Mouse (Mus musculus): Measurements from ENCODE around the gene Mob2.
A peak's percentile ranks its signal among the peaks of the same experiment; 100 is the strongest.

Mob2 gene

GRCm38 (mm10) chr7:142060931-142061565, at the start of gene Mob2:
Gene Mob2 (minus strand): TSS chr7:142061065.
- DNase-seq (ENCODE audit: low spot score), result peak; percentile 89

GRCm38 (mm10) chr7:142104747-142105146, 43.9 kb upstream of the Mob2 start:
- DNase-seq (ENCODE audit: low spot score), result no peak

GRCm38 (mm10) chr7:142097776-142098175, 36.9 kb upstream of the Mob2 start:
- DNase-seq (ENCODE audit: low spot score), result peak; percentile 92

GRCm38 (mm10) chr7:142096701-142097100, 35.8 kb upstream of the Mob2 start:
- no peak for DNase-seq (ENCODE audit: low spot score)

DNA sequence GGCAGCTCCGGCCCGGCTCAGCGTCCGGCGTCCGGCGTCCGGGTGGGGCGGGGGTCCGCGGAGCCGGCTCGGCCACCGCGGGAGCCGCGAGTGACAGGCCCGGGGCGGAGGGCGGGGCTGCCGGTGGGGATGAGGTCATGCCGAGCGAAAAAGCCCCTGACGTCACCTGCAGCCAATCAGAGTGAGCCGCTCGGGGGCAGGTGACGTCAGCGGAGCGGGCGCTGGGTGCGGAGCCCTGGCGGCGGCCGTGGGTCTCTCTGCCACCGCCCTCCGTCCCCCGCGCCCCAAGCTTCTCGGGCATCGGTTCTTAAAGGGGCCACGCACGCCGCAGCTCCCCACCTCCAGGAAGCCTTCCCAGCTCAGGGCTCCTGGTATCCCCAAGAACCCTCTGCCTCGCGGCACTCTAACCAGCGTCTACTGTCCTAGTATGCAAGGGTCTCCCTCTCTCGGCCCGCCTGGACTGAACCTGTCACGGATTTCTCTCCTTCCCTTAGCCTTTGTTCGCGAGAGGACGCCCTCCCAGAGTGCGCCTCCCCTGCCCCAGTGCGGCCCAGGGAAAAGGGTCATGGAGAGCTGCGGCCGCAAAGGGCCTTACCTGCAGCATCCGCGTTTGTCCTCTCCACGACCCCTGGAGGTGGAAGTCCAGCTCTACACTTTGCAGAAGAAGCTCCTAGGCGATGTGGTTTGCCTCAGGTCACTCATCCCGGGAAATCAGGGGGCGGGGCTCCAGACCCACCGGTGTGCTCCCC, 34.5 kb upstream of the Mob2 start, which contains the start of gene Dusp8:
Gene Dusp8 (minus strand): TSS at position 661 of the 749 bp plus-strand sequence.
- peak; percentile 96 for DNase-seq (ENCODE audit: low spot score)

- peak; percentile 40 for DNase-seq (ENCODE audit: low spot score)
Measured at GRCm38 (mm10) chr7:142094301-142095143, 33.7 kb upstream of the Mob2 start.

DNA sequence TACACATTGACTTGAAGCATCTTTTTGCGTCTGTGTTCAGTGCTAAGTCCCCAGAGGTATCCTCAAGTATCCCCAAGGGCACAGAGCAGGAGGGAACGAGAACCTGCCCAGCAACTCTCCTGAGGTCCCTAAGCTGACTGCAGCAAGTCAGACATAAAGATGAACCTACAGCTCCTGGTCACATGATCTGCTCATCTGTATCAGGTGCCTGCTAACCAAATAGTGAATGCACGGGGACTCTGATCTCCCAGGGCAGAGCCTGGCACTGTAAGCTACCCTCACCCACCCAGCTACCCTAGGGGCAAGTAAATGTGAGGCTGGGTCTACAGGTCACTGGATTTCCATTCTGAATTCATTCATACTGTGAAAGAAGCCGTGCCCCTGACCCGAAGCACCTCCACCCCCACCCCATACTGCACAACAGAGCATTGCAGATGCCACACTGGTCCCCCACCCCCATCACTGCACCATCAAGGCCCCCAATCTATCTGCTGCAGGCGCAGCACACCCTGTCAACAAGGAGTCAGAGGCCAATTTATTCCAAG, 32.9 kb upstream of the Mob2 start:
- DNase-seq (ENCODE audit: low spot score), result no peak

DNA sequence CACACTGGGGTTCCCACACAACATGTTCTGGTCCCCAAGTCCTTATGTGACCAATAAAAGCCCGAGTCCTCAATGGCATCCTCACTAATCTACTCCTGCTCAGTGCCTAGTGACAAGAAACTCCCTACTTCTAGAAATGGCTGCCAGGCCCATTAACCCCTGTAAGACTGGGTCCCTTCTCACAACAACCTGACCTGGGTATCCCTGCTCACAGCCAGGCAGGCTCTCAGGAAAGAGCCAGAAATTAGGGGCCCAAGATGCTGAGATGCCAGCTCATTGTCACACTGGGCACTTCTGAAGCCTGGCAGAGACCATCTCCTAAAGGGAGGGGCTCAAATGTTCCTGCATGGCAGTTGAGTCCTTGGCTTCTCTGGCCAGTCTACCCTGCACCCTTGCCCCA, 32.1 kb upstream of the Mob2 start:
- no peak for DNase-seq (ENCODE audit: low spot score)

DNA sequence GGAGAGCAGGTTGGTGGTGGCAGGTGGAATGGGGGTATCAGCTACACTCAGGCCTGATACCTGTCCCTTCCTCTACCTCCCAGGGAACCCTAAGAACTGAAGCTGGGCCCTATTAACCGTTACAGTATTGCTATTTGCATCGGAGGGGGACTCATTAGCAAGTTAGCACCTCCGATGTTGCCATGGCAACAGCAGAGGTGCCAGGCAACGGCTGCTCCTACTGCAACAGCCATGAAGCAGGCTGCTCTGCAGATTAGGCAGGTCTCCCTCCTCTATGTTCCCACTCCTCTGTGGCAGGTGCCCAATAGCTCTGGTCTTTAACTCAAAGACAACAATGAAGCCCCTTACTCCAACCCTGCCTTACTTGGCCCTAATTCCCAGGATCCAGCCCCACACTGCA, 31.0 kb upstream of the Mob2 start:
- DNase-seq (ENCODE audit: low spot score), result peak; percentile 45

DNA sequence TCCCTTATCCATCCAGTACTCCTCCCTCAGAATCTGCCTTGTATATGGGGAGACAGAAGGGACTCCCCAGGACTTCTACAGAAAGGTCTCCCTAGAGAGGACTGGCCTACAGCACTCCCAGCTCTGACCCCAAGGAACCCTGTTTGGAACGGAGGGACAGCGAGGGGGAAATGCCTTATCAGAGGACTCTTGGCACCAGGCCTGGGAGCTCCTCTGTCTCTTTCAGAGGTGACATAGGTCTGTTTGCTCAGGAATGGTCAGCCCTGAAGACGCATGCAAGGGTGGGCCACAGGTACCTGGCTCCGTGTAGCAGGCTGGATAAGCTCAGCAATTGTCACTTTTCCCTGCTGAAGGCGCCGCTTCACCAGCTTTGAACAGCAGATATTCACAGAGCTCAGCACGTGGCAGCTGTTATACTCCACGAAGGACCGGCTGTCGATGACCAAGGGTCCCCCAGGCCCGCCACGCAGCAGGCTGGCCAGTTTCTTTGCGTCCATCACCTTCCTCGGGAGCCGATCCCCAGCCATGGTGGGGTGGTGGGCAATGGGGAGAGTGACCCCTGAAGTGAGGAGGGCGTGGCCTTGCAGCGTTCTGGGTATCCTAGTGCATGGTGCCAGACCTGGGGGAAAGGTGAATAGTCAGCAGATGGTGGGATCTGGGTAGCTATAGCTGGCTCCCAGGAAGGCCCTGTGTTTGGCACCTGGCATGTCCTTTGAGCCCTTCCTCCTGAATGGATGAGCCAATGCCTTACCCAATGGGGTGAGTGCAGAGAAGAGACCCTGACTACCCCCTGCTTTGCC, 29.0 kb upstream of the Mob2 start:
- no peak for DNase-seq (ENCODE audit: low spot score)

GRCm38 (mm10) chr7:142088886-142089285, 28.0 kb upstream of the Mob2 start:
- DNase-seq (ENCODE audit: low spot score), result peak; percentile 81

DNA sequence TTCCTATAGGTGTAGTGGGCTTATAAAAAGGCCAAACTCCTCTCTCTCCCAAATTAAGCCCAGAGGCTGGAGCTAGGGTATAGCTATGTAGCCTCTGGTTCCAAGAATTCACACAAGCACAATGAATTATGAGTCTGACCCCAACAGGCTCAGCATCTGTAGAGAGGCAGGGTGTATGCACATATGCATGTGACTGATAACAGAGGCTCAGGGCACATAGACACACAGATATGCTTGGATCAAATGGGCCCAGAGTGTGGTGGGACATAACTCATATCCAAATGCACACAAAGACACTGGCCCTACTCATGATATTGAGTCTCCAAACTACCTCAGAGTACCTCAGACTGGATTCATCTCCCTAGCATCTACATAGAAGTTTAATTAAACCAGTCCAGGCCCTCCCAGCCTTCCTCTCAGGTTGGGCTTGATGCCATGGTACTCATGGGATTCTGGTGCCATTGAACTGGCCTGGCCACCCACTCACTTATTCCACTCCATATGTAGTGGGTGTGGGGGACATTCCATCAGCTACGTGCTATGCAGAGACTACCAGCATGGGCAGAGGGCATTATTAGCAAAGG, 26.3 kb upstream of the Mob2 start:
- DNase-seq (ENCODE audit: low spot score), result no peak

DNA sequence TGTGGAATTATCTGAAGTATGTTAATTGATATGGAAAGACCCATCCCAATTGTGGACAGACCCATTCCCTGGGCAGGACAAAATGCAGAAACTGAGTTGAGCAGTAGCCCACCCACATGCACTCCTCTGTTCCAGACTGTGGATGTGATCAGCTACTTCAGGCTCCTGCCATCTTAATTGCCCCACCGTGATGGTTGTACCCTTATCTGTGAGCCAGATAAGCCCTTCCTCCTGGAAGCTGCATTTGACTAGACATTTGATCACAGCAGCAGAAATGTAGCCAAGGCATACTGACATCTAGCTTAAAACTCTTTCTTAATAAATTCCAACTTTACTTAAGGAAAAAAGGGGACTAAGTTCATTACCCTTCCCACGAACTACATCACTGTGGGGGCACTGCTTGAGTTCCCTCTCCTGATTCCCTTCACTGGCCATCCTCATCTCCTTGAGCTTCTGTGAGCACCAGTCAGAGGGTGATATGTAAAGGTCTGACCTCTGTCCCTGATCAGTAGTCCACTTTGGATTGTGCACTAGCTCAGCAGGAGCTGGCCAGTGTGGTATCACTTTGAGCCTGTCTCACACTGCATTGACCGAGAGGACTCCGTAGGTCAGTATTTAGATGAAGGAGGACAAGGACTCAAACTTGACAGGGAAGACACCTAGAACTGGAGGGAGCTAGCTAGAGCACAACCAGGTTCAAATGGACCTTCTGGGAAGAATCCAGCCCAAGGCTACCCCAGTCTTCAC, 25.5 kb upstream of the Mob2 start:
- no peak for DNase-seq (ENCODE audit: low spot score)

GRCm38 (mm10) chr7:142084820-142085219, 24.0 kb upstream of the Mob2 start:
- DNase-seq (ENCODE audit: low spot score), result no peak

DNA sequence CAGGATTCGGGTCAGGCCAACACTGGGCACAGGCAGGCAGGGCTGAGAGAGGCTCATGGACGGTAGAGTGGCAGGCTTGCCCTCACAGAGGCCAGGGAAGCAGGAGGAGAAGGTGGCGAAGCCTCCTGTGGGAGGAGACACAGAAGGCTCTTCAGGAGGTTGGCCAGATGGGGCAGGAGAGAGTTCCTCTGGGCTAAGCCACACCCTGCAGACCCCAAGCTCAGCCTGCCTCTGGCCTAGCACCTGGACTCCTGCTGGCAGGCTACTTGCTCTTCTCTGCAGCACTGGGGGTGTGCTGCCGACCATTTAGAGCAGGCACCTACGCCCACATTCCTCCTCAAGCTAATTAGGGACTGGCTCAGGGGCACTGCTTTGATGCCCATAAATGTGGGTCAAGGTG, 23.5 kb upstream of the Mob2 start:
- no peak for DNase-seq (ENCODE audit: low spot score)

DNA sequence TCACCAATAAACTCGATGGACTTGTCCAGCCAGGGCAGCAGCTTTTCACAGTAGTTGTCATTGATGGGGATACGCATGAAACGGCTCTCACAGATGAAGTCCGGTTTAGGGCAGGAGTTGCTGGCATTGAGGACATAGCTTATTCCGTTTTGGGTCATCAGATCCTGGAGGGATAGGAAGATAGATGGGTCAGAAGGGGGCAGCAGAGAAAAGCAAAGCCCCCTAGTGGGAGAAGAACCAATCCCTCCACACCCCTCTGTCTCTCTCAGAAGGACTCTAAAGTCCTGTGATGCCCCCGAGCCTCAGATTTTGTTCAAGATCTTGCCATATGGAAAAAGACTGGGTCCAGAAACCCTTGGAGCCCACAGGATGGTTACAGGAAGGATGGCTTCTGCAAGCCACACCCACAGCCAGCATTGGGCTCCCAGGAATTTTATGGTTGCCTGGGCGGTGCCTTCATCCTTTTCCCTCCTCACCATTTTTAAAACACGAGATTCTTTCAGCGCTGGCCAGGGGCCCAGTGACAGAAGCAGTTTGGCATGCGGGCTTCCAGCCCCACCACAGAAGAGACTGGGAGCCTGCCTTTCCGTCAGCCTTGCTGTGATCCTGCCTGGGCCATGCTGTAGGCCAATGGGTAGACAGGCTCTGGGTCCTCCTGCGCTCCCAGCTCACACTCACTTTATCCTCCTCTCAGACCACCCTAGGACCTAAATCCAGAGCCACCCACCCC, 22.9 kb upstream of the Mob2 start:
- no peak for DNase-seq (ENCODE audit: low spot score)

DNA sequence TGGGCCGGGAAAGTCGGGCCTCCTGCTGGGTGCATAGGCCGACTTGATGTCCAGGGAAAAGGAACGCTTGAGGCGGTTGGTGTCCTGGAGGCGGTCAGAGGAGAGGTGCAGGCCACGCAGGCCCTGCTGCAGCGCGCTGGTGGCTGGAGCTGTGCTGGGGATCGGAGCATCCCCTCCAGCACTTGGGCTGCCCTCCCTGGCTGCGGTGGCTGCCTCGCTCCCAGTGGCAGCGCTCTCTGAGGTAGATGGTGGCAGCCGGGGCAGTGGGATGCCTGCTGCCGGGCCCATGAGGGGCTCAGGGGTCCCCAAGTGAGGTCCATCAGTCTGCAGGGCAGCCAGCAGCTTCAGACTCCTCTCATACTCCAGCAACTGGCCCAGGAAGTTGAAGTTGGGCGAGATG, 21.7 kb upstream of the Mob2 start:
- no peak for DNase-seq (ENCODE audit: low spot score)

DNA sequence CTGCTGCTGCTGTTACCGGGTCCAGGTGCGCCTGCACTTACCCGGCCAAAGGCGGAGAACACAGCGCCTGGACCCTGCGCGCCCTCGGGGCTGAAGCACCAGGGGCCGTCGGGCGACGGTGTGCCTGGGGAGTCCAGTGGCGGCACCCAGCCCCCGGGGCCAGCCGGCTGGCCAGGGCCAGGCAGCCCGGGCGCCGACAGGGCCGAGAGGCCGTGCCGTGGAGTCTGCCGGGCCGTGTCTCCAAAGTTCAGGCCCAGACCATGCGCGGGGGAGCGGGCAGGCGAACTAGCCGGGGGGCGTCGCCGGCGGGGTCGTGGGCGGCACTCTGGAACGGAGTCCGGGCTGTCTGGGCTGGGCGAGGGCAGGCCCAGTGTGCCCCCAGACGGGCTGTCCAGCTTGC, 21.3 kb upstream of the Mob2 start:
- no peak for DNase-seq (ENCODE audit: low spot score)

DNA sequence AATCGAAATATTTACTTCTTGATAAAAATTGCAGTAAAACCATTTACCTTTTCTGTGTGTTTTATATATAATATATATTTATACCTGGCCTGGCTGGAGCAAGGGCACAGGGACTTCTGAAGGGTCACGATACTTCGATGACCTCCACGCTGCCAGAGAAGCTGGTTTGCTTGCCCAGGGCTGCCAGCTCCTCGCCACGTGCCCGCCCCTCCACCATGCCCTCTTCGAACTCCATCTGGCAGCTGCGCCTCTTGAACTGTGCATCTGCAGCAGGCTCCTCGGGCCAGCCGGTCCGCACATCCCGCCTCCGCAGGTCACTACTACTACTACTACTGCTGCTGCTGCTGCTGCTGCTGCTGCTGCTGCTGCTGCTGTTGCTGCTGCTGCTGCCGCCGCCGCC, 20.9 kb upstream of the Mob2 start:
- no peak for DNase-seq (ENCODE audit: low spot score)

DNA sequence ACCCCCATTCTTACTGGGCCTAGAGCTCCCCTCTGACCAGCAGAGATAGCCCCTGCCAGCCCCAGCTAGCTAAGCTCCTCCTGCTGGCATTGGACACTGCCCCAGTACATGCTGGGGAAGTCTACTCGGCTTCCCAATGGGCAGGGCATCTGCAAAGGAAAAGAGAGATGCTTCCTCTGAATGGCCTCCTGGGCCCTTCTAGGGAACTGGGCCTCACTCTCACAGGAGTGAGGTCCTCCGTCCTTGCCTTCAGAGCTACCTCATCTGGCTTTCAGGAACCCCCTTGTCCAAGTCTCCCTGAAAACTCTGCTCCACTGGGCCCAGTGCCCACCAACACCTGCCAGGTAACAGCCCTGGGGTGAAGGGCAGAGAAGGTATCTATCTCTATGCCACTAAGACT, 20.0 kb upstream of the Mob2 start:
- no peak for DNase-seq (ENCODE audit: low spot score)

Measured in retina, embryonic 14.5 days (tissue).